Mouse (Mus musculus): Measurements from ENCODE around the gene AL732309.1. TPM values are rescaled to one million over a fixed set of nuclear protein-coding genes. Genes with fewer than 3 reads are reported as not detected.
A peak's percentile ranks its signal among the peaks of the same experiment; 100 is the strongest.

Gene AL732309.1
- polyA plus RNA-seq, 1 experiment, result 0.97 TPM

- no peak for TF ChIP-seq GATA1 (IDR thresholded peaks at IDR 0.05; ENCODE audit: low read length)
Measured at GRCm38 (mm10) chr2:25258887-25259286, 12.2 kb upstream of the AL732309.1 start.

DNA sequence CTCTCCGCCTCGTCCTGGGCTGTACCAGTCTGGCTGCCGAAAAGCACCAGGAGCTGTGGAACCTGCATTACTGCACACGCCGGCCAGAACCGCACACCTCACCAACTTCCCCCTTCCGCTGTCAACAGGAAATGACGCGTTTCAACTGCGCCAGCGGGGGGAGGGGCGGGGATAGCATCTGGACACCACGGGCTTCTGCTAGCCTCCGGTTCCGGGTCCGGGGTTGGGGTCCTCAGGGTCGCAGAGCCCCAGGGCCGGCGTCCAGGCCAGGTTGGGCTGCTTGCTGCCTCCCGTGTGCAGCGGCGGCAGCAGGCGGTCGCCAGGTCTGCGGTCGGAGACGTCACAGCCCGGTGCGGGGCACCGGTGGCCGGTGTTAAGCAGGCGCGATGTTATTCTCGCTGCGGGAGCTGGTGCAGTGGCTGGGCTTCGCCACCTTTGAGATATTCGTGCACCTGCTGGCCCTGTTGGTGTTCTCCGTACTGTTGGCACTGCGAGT lies 8.7 kb upstream of the AL732309.1 start, which contains the start of gene Tmem203:
Gene Tmem203, plus strand, starts transcription at position 156 of the 496 bp plus-strand sequence.
- no peak for TF ChIP-seq GATA1 (IDR thresholded peaks at IDR 0.05; ENCODE audit: low read length)

- no peak for TF ChIP-seq GATA1 (IDR thresholded peaks at IDR 0.05; ENCODE audit: low read length)
Measured at GRCm38 (mm10) chr2:25252331-25252730, 5.7 kb upstream of the AL732309.1 start.

GRCm38 (mm10) chr2:25244144-25244543 lies 2.5 kb downstream of the AL732309.1 start:
- no peak for TF ChIP-seq GATA1 (IDR thresholded peaks at IDR 0.05; ENCODE audit: low read length)

GRCm38 (mm10) chr2:25243342-25243741 lies 3.3 kb downstream of the AL732309.1 start:
- no peak for TF ChIP-seq GATA1 (IDR thresholded peaks at IDR 0.05; ENCODE audit: low read length)

DNA sequence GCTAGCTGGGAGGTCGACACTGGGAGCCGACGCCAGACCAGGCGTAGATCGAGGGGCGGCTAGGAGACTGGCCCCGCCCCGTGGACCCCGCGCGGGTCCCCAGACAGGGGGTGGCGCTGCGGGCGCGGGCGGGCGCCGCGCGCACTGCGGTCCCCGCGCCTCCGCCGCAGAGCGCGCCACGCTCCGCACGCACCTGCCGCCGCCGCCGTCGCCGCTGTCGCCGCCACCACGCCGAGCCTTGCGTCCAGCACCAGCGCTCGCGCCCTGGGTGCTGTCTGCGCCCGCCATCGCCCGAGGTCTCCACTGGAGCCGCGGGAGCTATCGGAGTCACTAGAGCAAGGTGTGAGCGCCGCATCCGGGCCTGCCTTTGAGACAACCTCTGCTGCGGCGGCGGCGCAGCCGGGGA lies 4.6 kb downstream of the AL732309.1 start, which contains the start of the genes Rnf208 and Cysrt1:
Gene Rnf208, plus strand, starts transcription at position 155 of the 406 bp plus-strand sequence.
Gene Cysrt1, minus strand, starts transcription at position 352 of the 406 bp plus-strand sequence.
- no peak for TF ChIP-seq GATA1 (IDR thresholded peaks at IDR 0.05; ENCODE audit: low read length)

DNA sequence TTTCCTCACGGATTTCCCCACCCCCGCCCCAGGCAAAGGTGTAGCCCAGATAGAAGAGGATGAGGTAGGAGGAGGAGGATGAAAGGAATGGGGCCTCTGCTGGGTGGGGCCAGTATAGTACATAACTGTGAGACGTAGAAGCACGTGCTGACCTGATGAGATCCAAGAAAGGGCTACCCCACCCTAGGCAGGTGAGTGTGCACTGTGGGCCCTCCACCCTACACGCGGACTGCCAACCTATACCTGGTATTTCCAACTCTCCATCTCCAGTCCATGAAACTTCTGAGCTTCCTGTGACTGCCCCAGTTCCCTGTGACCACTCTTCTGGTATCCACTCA lies 5.3 kb downstream of the AL732309.1 start:
- no peak for TF ChIP-seq GATA1 (IDR thresholded peaks at IDR 0.05; ENCODE audit: low read length)

- TF ChIP-seq GATA1 (IDR thresholded peaks at IDR 0.05; ENCODE audit: low read length), result no peak
Measured at GRCm38 (mm10) chr2:25240723-25241437, 5.8 kb downstream of the AL732309.1 start.

- no peak for TF ChIP-seq GATA1 (IDR thresholded peaks at IDR 0.05; ENCODE audit: low read length)
Measured at GRCm38 (mm10) chr2:25240310-25240709, 6.4 kb downstream of the AL732309.1 start.

DNA sequence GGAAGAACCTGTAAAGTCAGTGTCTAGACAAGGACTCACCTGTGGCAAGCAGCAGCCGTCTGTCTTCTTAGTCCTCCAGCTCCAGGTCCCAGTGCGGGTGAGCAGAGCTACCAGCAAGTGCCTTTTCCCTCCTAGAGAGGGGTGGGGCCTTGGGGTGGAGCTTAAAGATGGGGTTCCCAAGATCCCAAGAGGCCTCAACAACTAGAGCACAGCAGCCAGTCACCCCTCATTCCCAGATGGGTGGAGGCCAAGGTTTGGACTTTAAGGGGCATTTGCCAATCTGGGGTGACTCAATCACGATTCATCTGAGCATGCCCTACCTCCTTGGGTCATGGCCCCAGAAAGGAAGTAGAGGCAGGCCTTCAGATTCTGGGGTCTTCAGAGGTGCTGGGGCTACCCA lies 6.9 kb downstream of the AL732309.1 start:
- no peak for TF ChIP-seq GATA1 (IDR thresholded peaks at IDR 0.05; ENCODE audit: low read length)

GRCm38 (mm10) chr2:25238106-25238505 lies 8.6 kb downstream of the AL732309.1 start:
- no peak for TF ChIP-seq GATA1 (IDR thresholded peaks at IDR 0.05; ENCODE audit: low read length)

- no peak for TF ChIP-seq GATA1 (IDR thresholded peaks at IDR 0.05; ENCODE audit: low read length)
Measured at GRCm38 (mm10) chr2:25237522-25237921, 9.1 kb downstream of the AL732309.1 start.

GRCm38 (mm10) chr2:25236614-25237013 lies 10.0 kb downstream of the AL732309.1 start, which contains the start of gene Rnf224:
TSS of gene Rnf224 (minus strand) at chr2:25236787.
- TF ChIP-seq GATA1 (IDR thresholded peaks at IDR 0.05; ENCODE audit: low read length), result no peak

- no peak for TF ChIP-seq GATA1 (IDR thresholded peaks at IDR 0.05; ENCODE audit: low read length)
Measured at GRCm38 (mm10) chr2:25234551-25235220, 12.0 kb downstream of the AL732309.1 start.

DNA sequence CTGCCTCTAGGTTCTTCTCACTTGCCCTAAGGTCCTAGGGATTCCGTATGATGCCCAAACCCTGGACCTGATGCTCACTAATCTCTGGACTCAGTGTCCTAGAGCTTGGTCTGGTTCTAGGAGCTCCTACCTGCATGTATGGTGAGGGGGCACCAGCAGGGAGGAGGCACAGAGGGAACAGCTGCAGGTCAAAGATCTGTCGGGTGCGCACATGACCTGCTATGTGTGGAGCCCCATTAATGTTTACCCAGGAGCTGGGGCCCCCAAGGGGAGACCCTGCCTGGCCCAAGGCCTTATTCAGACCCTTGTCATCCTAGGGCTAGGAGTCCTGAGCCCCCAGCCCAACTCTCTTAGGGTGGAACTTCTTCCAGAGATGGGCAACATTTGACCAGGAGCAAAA lies 12.6 kb downstream of the AL732309.1 start, which contains the start of gene Slc34a3:
Gene Slc34a3, minus strand, starts transcription at position 315 of the 400 bp plus-strand sequence.
- TF ChIP-seq GATA1 (IDR thresholded peaks at IDR 0.05; ENCODE audit: low read length), result no peak

GRCm38 (mm10) chr2:25233421-25233820 lies 13.2 kb downstream of the AL732309.1 start:
- TF ChIP-seq GATA1 (IDR thresholded peaks at IDR 0.05; ENCODE audit: low read length), result peak; percentile 66
